Mouse (Mus musculus) retina, embryonic 14.5 days (tissue): ENCODE data around the gene Gps1.
A peak's percentile ranks its signal among the peaks of the same experiment; 100 is the strongest.
"Not testable (repeated sequence)": the region's sequence is repeated elsewhere in the genome, so short reads cannot be mapped to it uniquely, and the experiment has no call there.

Source experiments
- DNase-seq: peaks from one replicate; pipeline ENCODE4 v3.0.0-alpha.2; 2015; ENCODE audit warnings: low spot score

Gene Gps1

DNA sequence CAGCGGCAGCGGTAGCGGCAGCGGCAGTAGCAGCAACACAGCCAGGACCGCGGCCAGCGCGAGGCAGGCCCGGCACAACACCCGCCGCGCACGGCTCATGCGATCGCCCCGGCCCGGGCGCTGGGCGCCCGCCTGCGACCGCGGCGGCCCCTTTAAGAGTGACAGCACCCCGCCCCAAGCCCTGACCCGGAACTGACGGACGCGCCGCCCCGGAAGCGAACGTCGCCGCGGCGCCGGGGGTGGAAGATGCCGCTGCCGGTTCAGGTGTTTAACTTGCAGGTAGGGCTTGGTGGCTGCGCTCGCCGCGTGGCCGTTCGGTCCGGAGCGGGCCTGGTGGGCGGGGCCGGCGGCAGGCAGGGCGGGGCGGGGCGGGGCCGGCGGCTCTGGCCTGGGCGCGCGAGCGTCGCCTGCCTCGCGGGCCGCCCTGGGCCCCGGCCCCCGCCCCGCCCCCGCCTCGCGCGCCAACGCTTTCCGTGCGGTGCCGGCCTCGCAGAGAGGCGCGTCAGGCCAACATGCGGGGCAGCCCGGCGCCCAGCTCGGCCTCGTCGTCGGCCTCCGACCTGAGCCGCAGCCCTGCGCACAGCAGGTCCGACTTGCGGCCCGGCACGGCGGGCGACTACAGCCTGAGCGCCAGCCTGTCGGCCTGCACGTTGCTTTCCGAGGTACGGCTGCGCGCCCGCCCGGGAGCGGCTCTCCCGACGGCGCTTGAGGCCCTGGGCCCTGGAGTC lies at the start of gene Gps1, which contains the start of gene Rfng:
Gene Gps1, plus strand, starts transcription at position 209 of the 728 bp plus-strand sequence.
Gene Rfng, minus strand, starts transcription at position 144 of the 728 bp plus-strand sequence.
- peak; percentile 81 for DNase-seq

DNA sequence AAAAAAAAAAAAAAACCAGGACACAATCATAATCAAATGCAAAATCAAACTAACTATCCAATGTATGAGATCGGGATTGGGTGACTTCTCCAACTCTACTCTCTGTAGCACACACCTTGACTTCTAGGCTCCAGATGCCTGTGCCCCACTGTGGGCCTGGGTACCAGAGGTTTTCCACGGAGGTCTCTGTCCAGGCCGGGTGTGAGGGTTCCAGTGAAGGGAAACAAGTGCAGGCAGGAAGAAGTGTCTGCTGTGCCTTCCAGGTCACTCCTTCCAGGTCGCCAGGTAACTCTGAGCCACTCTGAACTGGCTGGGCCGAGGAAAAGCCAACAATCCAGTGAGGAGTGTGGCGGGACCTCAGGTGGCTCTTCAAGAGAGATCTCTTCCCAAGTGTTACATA lies 47.6 kb upstream of the Gps1 start:
- DNase-seq, result no peak

- no peak for DNase-seq
Measured at GRCm38 (mm10) chr11:120740981-120741380, 43.1 kb upstream of the Gps1 start.

- no peak for DNase-seq
Measured at GRCm38 (mm10) chr11:120744121-120744701, 39.9 kb upstream of the Gps1 start.

DNA sequence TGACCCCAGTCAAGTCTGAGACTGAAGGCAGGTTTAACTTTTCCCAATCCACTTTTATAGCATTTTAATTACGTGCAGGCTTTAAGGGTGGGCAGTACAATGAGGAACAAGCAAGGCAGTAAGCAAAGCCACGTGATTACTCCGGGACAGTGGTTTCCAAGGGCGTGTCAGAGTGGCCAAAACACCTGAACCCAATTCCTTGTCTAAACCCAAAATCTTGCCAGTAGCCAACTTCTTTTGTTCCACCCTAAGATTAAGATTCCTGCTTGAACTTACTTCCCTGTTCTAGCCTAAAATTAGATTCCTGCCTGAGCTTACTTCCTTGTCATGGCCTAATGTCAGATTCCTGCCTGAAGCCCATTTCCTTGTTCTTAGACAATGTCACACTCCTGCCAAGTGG lies 36.1 kb upstream of the Gps1 start:
- no peak for DNase-seq

DNA sequence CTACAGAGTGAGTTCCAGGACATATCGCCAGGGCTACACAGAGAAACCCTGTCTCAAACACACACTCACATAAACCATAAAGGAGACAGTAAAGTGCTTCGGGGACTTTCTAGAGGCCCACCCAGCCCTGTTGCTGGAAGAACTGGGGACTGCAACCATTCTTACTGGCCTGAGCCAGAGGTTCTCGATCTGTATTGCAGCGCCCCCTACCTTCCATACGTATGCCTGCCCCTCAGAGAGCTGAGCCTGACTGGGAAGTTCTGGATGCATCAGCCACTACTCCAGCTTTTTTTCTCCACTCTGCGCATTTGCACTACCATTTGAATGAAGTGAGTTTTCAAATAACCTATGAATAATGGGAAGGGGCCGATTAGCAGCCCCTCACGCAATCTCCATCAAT lies 34.6 kb upstream of the Gps1 start:
- DNase-seq, result peak; percentile 57

GRCm38 (mm10) chr11:120751606-120752005 lies 32.5 kb upstream of the Gps1 start:
- DNase-seq, result no peak

DNA sequence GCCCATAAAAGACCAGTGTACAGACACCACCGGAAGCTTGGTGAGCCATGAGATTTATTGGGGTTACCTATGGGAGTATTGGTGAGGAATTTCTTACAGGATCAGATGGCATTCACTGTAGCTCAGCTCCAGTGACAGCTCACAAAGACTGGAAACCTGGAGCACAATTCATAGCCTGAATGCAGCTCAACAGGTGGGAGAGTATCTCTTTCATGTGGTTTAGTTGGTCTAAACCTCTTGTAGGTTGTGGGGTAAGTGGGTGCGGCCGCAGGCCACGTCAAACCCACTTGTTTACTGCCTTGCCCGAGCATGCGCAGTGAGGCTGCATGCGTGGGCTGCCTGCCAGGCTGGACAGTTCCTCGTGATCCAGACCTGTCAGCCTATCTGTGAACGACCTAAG lies 23.8 kb upstream of the Gps1 start:
- no peak for DNase-seq

- no peak for DNase-seq
Measured at GRCm38 (mm10) chr11:120761811-120762671, 22.0 kb upstream of the Gps1 start.

DNA sequence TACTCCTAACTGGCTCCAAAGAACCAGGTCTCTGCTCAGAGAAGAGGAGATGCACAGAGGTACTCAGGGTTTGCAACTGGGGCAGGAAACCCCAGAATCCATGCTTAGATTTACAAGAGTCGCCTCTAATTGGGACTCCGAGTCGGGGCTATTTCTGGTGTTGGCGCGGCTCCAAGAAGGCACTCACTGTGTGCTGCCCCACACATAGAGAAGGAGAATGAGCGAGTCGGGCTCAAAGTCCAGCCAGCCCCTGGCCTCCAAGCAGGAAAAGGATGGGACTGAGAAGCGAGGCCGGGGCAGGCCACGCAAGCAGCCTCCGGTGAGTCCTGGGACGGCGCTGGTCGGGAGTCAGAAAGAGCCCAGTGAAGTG lies 21.4 kb upstream of the Gps1 start, which contains the start of gene Hmga1b:
Gene Hmga1b, plus strand, starts transcription at position 123 of the 370 bp plus-strand sequence.
- not testable (repeated sequence) for DNase-seq

GRCm38 (mm10) chr11:120763121-120763999 lies 20.7 kb upstream of the Gps1 start:
- not testable (repeated sequence) for DNase-seq

- not testable (repeated sequence) for DNase-seq
Measured at GRCm38 (mm10) chr11:120767023-120767422, 17.0 kb upstream of the Gps1 start.

DNA sequence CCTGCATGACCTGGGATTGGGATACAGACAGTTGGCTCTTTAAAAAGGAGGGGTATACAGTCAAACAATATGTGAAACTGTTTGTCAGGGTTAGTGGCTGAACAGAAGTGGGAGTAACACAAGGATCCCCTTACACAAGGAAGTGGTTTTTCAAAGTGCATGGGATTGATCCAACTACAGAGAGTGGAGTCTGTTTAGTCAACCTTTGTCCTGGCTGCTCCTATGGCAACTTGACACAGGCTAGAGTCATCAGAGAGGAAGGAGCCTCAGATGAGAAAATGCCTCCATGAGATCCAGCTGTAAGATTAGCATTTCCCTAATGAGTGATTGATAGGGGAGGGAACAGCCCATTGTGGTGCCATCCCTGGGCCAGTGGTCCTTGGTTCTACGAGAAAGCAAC lies 15.9 kb upstream of the Gps1 start:
- DNase-seq, result no peak

GRCm38 (mm10) chr11:120772749-120773148 lies 11.3 kb upstream of the Gps1 start:
- DNase-seq, result no peak

- DNase-seq, result no peak
Measured at GRCm38 (mm10) chr11:120773463-120774190, 10.4 kb upstream of the Gps1 start.

DNA sequence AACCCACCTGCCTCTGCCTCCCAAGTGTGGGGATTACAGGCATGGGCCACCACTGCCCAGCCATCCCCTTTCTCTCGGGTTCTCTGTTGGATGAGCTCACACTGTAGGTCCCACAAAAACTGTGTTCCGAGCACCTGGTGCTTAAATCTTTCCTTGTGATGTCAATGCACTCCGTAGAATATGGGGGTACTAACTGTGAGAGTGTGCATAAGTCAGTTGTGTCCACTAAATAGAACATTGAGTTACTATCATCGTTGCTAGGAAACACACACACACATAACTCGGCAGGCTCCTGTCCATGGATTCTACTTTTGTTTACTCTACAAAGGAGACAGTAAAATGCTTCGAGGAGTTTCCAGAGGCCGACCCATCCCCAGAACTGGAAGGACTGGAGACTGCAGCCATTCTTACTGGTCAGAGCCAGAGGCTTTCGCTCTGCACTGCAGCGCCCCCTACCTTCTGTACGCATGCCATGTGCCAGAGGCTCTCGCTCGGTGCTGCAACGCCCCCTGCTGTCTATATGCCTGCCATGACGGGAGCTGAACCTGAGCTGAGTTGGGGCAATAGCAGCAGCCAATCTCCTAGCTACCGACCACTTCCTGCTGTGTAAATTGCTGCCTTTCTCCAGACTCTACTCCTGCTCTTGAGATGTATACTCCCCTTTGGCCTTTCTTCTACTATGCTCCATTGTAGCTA lies 8.2 kb upstream of the Gps1 start:
- DNase-seq, result peak; percentile 98

DNA sequence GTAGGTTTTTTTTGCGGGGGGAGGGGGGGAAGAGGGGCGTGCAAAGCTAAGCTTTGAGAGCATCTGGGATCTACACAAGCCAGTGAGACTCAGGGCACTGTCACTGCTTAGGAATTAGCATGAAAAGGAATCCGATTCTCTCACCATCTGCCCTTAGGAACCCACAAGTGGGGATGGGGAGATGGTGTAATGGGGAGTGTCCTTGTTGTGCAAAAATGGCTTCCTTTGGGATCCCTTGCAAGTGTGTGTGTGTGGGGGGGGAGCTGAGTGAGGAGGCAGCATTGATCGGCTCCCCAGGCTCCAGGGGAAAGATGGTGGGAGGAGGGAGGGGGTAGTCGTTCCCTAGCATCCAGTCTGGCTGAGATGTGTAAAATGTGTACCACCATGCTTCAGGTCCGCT lies 6.9 kb upstream of the Gps1 start:
- no peak for DNase-seq

- no peak for DNase-seq
Measured at GRCm38 (mm10) chr11:120779876-120780275, 4.2 kb upstream of the Gps1 start.

GRCm38 (mm10) chr11:120781361-120781760 lies 2.7 kb upstream of the Gps1 start:
- not testable (repeated sequence) for DNase-seq

- no peak for DNase-seq
Measured at GRCm38 (mm10) chr11:120783426-120784063, 527 bp upstream of the Gps1 start.
